Mouse (Mus musculus): Measurements from ENCODE around the gene Golga1.

The Golga1 gene

GRCm38 (mm10) chr2:38973223-38973622 is 92.1 kb downstream of the Golga1 start:
- no peak for DNase-seq

DNA sequence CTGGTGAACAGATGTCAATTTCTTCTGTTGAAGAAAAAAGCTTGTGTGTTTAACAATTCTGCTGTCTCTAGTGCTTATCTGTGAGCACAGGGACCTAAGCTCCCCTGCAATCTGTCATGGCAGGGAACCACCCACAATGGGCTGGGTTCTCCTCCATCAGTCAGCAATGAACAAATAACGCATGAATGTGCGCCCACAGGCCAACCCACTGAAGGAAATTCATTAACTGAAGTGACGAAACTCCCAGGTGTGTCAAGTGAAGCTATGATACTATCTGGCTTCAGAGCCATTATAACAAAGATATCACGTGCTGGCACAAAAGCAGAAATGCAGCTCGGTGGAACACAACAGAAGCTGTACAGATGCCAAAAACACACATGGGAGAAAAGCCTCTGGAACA is 95.3 kb downstream of the Golga1 start:
- DNase-seq = no peak

- no peak for DNase-seq
These were observed 95.7 kb downstream of the Golga1 start for GRCm38 (mm10) chr2:38969650-38970049.
